ENCODE assay signal across 9 mouse cellular contexts in genomic region chr7:132286630-132287339, GRCm38 (mm10). TPM values are rescaled to one million over a fixed set of nuclear protein-coding genes. Genes with fewer than 3 reads are reported as not detected.
DNase-seq lines count a peak whose midpoint lies in the region; ATAC-seq and TF ChIP-seq lines count a peak whose summit lies in the region.
"Had no signal": no experiment of that assay in that cellular context is flagged by ENCODE, and none has a peak within 500 bp of the region (broad histone marks: within the 10 kb centered on the region; RNA-seq: fewer than 3 reads in every experiment).

No protein-coding gene starts in this region.

- H3K27me3 ChIP-seq in midbrain, embryonic 13.5 days: no peaks in the 10 kb centered on the region
- no peaks in the 10 kb centered on the region for H3K27me3 ChIP-seq in midbrain, embryonic 14.5 days (ENCODE audit: control insufficient read depth, insufficient read depth, low read length)
- no peaks in the 10 kb centered on the region for H3K27me3 ChIP-seq in limb, embryonic 10.5 days (ENCODE audit: low read depth, poor library complexity, severe bottlenecking)
- H3K27me3 ChIP-seq in small intestine, adult 2 months (ENCODE audit: control insufficient read depth, insufficient read depth, low read length): no peaks in the 10 kb centered on the region
- H3K27me3 ChIP-seq: neural tube, embryonic 12.5 days had no signal

- no peaks in the 10 kb centered on the region for H3K9me3 ChIP-seq in midbrain, embryonic 13.5 days
- no peaks in the 10 kb centered on the region for H3K9me3 ChIP-seq in midbrain, embryonic 14.5 days (ENCODE audit: control insufficient read depth, low read length)
- no peaks in the 10 kb centered on the region for H3K9me3 ChIP-seq in limb, embryonic 10.5 days (replicated peaks)
- H3K9me3 ChIP-seq: neural tube, embryonic 12.5 days had no signal

- ATAC-seq in cerebellum, adult (ENCODE audit: insufficient number of reproducible peaks, low FRiP score, low TSS enrichment): no peak
- no peak for ATAC-seq in midbrain, embryonic 13.5 days
- ATAC-seq in midbrain, embryonic 14.5 days (ENCODE audit: low FRiP score, low TSS enrichment): no peak

- no peak for TF ChIP-seq CTCF in small intestine, adult 2 months (IDR thresholded peaks at IDR 0.05; ENCODE audit: extremely low read depth, insufficient read length, insufficient replicate concordance, low read depth, low read length)

- H3K27ac ChIP-seq in midbrain, embryonic 13.5 days: peak overlapping the region; percentile 35; the same call in 1 of the 2 replicates
- no peak overlapping the region for H3K27ac ChIP-seq in midbrain, embryonic 14.5 days (replicated peaks; ENCODE audit: low read depth, low read length)
- H3K27ac ChIP-seq in limb, embryonic 10.5 days: peak overlapping the region; percentile 37
- H3K27ac ChIP-seq in small intestine, adult 2 months (ENCODE audit: insufficient read depth, low read depth, low read length): peak overlapping the region; percentile 50
- H3K27ac ChIP-seq: neural tube, embryonic 12.5 days had no signal

- H3K9ac ChIP-seq in midbrain, embryonic 13.5 days (replicated peaks): 0 out of 2 replicates have a peak overlapping the region, but pooled peaks have one; percentile 1
- no peak overlapping the region for H3K9ac ChIP-seq in midbrain, embryonic 14.5 days (replicated peaks; ENCODE audit: low read length)
- H3K9ac ChIP-seq: neural tube, embryonic 12.5 days had no signal

- no peak overlapping the region for H3K4me2 ChIP-seq in midbrain, embryonic 13.5 days (replicated peaks)
- no peak overlapping the region for H3K4me2 ChIP-seq in midbrain, embryonic 14.5 days (ENCODE audit: low read length)
- H3K4me2 ChIP-seq: neural tube, embryonic 12.5 days had no signal

- H3K4me3 ChIP-seq in midbrain, embryonic 13.5 days (replicated peaks): no peak overlapping the region
- H3K4me3 ChIP-seq in midbrain, embryonic 14.5 days (replicated peaks; ENCODE audit: low read depth, low read length): no peak overlapping the region
- H3K4me3 ChIP-seq in limb, embryonic 10.5 days: no peak overlapping the region
- H3K4me3 ChIP-seq in small intestine, adult 2 months (ENCODE audit: low read depth, low read length): no peak overlapping the region
- H3K4me3 ChIP-seq: neural tube, embryonic 12.5 days had no signal

- H3K4me1 ChIP-seq in midbrain, embryonic 13.5 days (replicated peaks): peaks cover 65% of the 10 kb centered on the region
- peaks cover 46% of the 10 kb centered on the region for H3K4me1 ChIP-seq in midbrain, embryonic 14.5 days (ENCODE audit: control insufficient read depth, insufficient read depth, low read length)
- H3K4me1 ChIP-seq in limb, embryonic 10.5 days: peaks cover 43% of the 10 kb centered on the region
- H3K4me1 ChIP-seq in small intestine, adult 2 months (ENCODE audit: control insufficient read depth, insufficient read depth, insufficient read length, low read length): peaks cover 31% of the 10 kb centered on the region

- H3K36me3 ChIP-seq in midbrain, embryonic 13.5 days: no peaks in the 10 kb centered on the region
- H3K36me3 ChIP-seq in midbrain, embryonic 14.5 days (ENCODE audit: control insufficient read depth, insufficient read depth, low read length): no peaks in the 10 kb centered on the region
- no peaks in the 10 kb centered on the region for H3K36me3 ChIP-seq in limb, embryonic 10.5 days
- no peaks in the 10 kb centered on the region for H3K36me3 ChIP-seq in small intestine, adult 2 months (ENCODE audit: control insufficient read depth, insufficient read depth, low read length)
- H3K36me3 ChIP-seq: neural tube, embryonic 12.5 days had no signal

- DNase-seq in cerebellum, postnatal 10 days: peak; percentile 43 to 61
- no peak for DNase-seq in midbrain, embryonic 14.5 days
- DNase-seq in limb, embryonic 10.5 days (ENCODE audit: low spot score): no peak
- DNase-seq in c-Kit-positive CD71-positive TER-119-positive erythroid progenitor cells, embryonic 14.5 days (ENCODE audit: low spot score): no peak
- DNase-seq in frontal cortex, postnatal 36 days (ENCODE audit: low spot score in 2 of 2): no peak

- no peak for TF ChIP-seq POLR2A in small intestine, adult 2 months (IDR thresholded peaks at IDR 0.05; ENCODE audit: low read depth, low read length)

- 44% methylated on average over 14 of the region's 14 CpGs for WGBS in midbrain, embryonic 13.5 days
- 45% methylated on average over 14 of the region's 14 CpGs for WGBS in midbrain, embryonic 14.5 days
- 30% methylated on average over 14 of the region's 14 CpGs for WGBS in limb, embryonic 10.5 days
- 9% methylated on average over 14 of the region's 14 CpGs for WGBS in small intestine, adult 2 months

RNA-seq across cellular contexts. Expression of gene Chst15, which starts 30.2 kb away (rescaled TPM):
- polyA plus RNA-seq in midbrain, embryonic 13.5 days (2015; fragmentation: Nextera tagmentation; extraction: Ambion mirVana): 17.9 and 18.6 TPM in 2 replicates
- 13.3 and 17.8 TPM in 2 replicates for polyA plus RNA-seq in midbrain, embryonic 14.5 days (2014; fragmentation: Nextera tagmentation; extraction: Ambion mirVana)
- 9.2 and 9.6 TPM in 2 replicates for polyA plus RNA-seq in limb, embryonic 10.5 days (2016; fragmentation: Nextera tagmentation; extraction: Ambion mirVana)
- 3.6 and 5.7 TPM in 2 replicates for polyA plus RNA-seq in small intestine, adult 2 months (2012; rRNA removed)

Comparison
In these comparisons a context has a peak if more than half of its experiments do, and no peak if none do; other contexts are left out.
1. DNase-seq: peak in cerebellum, postnatal 10 days (2 of 2); none in midbrain, embryonic 14.5 days (single experiment), limb, embryonic 10.5 days (single experiment), c-Kit-positive CD71-positive TER-119-positive erythroid progenitor cells, embryonic 14.5 days (single experiment) and frontal cortex, postnatal 36 days (0 of 2).